Mouse (Mus musculus) intestine, embryonic 14.5 days (tissue): ENCODE data around the gene Tmem110. TPM values are rescaled to one million over a fixed set of nuclear protein-coding genes. Genes with fewer than 3 reads are reported as not detected.

ENCODE experiments used
- ATAC-seq: fragments of 200-750 bp; cut with Nextera tagmentation; replicated peaks from 2 replicates; pipeline ENCODE4 v1.8.0; 2017; ENCODE audit warnings: low read depth, moderate number of reproducible peaks, moderate TSS enrichment, moderate library complexity; ENCODE audit not compliant: low FRiP score, low TSS enrichment
- DNase-seq: peaks from one replicate; pipeline ENCODE4 v3.0.0-alpha.2; 2018; ENCODE audit warnings: low spot score
- H3K27ac ChIP-seq: fragments of 300-500 bp; sonication (generic); 2 replicates; pipeline ENCODE4 v1.5.1; 2014; ENCODE audit warnings: low read depth, mild to moderate bottlenecking, control low read depth
- H3K27me3 ChIP-seq: fragments of 300-500 bp; sonication (generic); replicated peaks from 2 replicates; pipeline ENCODE4 v1.6.1; 2014; ENCODE audit warnings: low read length, control low read depth; ENCODE audit not compliant: control insufficient read depth, insufficient read depth
- H3K36me3 ChIP-seq: fragments of 300-500 bp; sonication (generic); 2 replicates; pipeline ENCODE4 v1.6.1; 2014; ENCODE audit warnings: low read length, control low read depth; ENCODE audit not compliant: control insufficient read depth, insufficient read depth
- H3K4me1 ChIP-seq: fragments of 300-500 bp; sonication (generic); replicated peaks from 2 replicates; pipeline ENCODE4 v1.6.1; 2014; ENCODE audit warnings: low read length, control low read depth, mixed read lengths; ENCODE audit not compliant: control insufficient read depth, insufficient read depth
- H3K4me2 ChIP-seq: fragments of 300-500 bp; sonication (generic); 2 replicates; pipeline ENCODE4 v1.6.1; 2014; ENCODE audit warnings: low read length
- H3K4me3 ChIP-seq: fragments of 300-500 bp; sonication (generic); 2 replicates; pipeline ENCODE4 v1.5.1; 2014; ENCODE audit warnings: low read depth, low read length, control low read depth, mixed read lengths
- H3K9ac ChIP-seq: fragments of 300-500 bp; sonication (generic); 2 replicates; pipeline ENCODE4 v1.6.1; 2014; ENCODE audit warnings: mild to moderate bottlenecking, low read length
- H3K9me3 ChIP-seq: fragments of 300-500 bp; sonication (generic); 2 replicates; pipeline ENCODE4 v1.6.1; 2016; ENCODE audit warnings: low read length, control low read depth; ENCODE audit not compliant: control insufficient read depth
- WGBS: fragments of 180-500 bp; shearing (Covaris S2); extraction: QIAGEN DNeasy Blood & Tissue Kit; methylation state at CpG from one replicate; pipeline ENCODE4 v1.1.7; 2014; 5-methylcytosine and 5-hydroxymethylcytosine counted together
- polyA plus RNA-seq: library from polyadenylated mRNA; unstranded; fragments of >200 nt; fragmentation: Nextera tagmentation; extraction: Ambion mirVana; gene quantifications from 2 replicates; pipeline ENCODE4 v1.2.1, GENCODE M21; 2014

Gene Tmem110
- polyA plus RNA-seq, 1 experiment from 2014 or later = 24.9 TPM

- Histone ChIP-seq H3K9ac (peak overlapping the region; percentile 81), H3K27ac (peak overlapping the region; percentile 62; the same call in 1 of the 2 replicates), H3K36me3 (no peaks in the 10 kb centered on the region), H3K9me3 (no peaks in the 10 kb centered on the region), H3K4me3 (peak overlapping the region; percentile 83), H3K4me1 (peaks cover 33% of the 10 kb centered on the region), H3K4me2 (peak overlapping the region; percentile 88), H3K27me3 (no peaks in the 10 kb centered on the region)
- ATAC-seq (peak; percentile 47), DNase-seq (no peak)
- WGBS = 19% methylated on average over 17 of the region's 17 CpGs
These were observed 1.1 kb downstream of the Tmem110 start for GRCm38 (mm10) chr14:30826174-30827140.

- no peak overlapping the region for H3K27ac ChIP-seq
- H3K4me2 ChIP-seq = no peak overlapping the region
- H3K27me3 ChIP-seq = no peaks in the 10 kb centered on the region
- WGBS = 72% methylated on average over 4 of the region's 4 CpGs
- no peak for ATAC-seq
- H3K9ac ChIP-seq = no peak overlapping the region
- DNase-seq = no peak
- H3K9me3 ChIP-seq = no peaks in the 10 kb centered on the region
- H3K4me1 ChIP-seq = peaks cover 36% of the 10 kb centered on the region
- no peaks in the 10 kb centered on the region for H3K36me3 ChIP-seq
- no peak overlapping the region for H3K4me3 ChIP-seq
These were observed 2.1 kb downstream of the Tmem110 start for GRCm38 (mm10) chr14:30827480-30827879.

DNA sequence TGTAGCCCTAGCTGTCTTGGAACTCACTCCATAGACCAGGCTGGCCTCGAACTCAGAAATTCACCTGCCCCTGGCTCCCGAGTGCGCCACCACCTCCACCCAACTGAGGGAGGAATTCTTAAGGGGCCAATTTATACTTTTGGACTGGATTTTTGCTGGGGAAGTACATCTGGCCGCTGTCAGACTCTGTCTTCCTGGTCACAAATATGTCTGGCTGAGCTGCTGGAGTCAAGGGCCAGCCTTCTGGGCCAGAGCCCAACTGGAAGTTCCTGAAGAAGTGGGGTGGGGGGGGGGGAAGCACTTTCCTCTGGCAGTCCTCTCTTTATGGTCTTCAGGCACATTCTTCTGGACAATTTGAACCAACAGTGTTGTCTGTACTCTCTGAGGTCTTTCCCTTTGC is 2.7 kb downstream of the Tmem110 start:
- no peaks in the 10 kb centered on the region for H3K36me3 ChIP-seq
- H3K4me3 ChIP-seq = no peak overlapping the region
- no peak overlapping the region for H3K9ac ChIP-seq
- H3K4me2 ChIP-seq = no peak overlapping the region
- DNase-seq = no peak
- no peak for ATAC-seq
- H3K4me1 ChIP-seq = peaks cover 36% of the 10 kb centered on the region
- H3K27me3 ChIP-seq = no peaks in the 10 kb centered on the region
- no peaks in the 10 kb centered on the region for H3K9me3 ChIP-seq
- no peak overlapping the region for H3K27ac ChIP-seq
- 71% methylated on average over 4 of the region's 4 CpGs for WGBS

- 63% methylated on average over 11 of the region's 11 CpGs for WGBS
- H3K4me2 ChIP-seq = no peak overlapping the region
These were observed 3.5 kb downstream of the Tmem110 start for GRCm38 (mm10) chr14:30828635-30829460.

DNA sequence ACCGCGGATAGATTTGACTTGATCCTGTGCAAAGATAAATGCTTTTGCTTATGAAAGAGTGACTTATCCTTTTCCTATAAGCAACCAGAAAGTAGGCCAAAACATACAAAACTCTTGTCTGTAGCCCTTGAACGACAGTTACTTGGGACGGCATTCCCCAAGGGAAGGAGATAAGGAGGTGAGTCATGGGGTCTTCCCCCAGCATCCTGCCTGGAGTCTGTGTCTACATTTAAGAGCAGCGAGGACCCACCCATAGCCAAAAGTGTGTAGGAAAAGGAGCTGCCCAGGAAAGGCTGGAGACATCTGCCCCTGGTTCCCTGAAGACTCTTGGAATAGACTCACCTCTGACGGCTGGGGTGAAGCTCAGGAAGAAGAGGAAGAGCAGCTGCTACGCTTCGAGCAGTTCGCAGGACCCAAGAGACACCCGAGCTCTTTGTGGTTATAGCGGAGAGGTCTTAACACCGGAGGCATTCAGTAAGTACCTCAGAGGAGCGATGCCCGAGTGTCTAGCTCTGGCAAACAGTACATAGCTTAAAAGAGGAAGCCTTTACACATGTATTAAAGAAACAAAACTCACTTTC is 12.1 kb downstream of the Tmem110 start:
- Histone ChIP-seq H3K9me3 (no peaks in the 10 kb centered on the region), H3K36me3 (peaks cover 17% of the 10 kb centered on the region; the same call in 1 of the 2 replicates), H3K4me3 (no peak overlapping the region), H3K27ac (no peak overlapping the region), H3K4me1 (no peaks in the 10 kb centered on the region), H3K9ac (no peak overlapping the region), H3K4me2 (no peak overlapping the region), H3K27me3 (no peaks in the 10 kb centered on the region)
- 90% methylated on average over 14 of the region's 14 CpGs for WGBS
- DNase-seq (no peak), ATAC-seq (no peak)

More at GRCm38 (mm10) chr14:30828635-30829460, 3.5 kb downstream of the Tmem110 start:
- Histone ChIP-seq H3K9ac (no peak overlapping the region), H3K27ac (no peak overlapping the region), H3K27me3 (no peaks in the 10 kb centered on the region), H3K4me3 (no peak overlapping the region), H3K4me1 (peaks cover 36% of the 10 kb centered on the region), H3K36me3 (no peaks in the 10 kb centered on the region), H3K9me3 (no peaks in the 10 kb centered on the region)
- DNase-seq (no peak), ATAC-seq (no peak)

DNA sequence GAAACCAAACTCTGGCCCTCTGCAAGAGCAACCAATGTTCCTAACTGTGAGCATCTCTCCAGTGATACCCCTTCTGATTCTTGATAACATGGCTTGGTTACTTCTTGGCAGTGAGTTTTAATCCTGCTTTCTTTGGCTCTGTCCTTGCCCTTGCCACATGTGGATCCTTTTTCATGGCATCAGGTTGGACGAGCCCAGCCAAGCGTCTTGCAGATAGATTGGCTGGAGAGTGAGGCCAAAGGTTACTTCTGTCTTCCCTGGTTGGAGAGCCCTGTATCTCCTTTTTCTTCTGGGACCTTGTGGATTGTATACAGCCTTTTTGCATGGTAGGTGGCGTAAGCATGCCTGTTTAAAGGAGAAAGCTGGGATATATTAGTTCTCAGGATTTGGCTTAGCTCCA is 18.3 kb downstream of the Tmem110 start:
- Histone ChIP-seq H3K27me3 (no peaks in the 10 kb centered on the region), H3K36me3 (0 out of 2 replicates have a peak, but pooled peaks cover 5% of the 10 kb centered on the region), H3K9me3 (no peaks in the 10 kb centered on the region), H3K4me2 (no peak overlapping the region), H3K4me3 (no peak overlapping the region), H3K27ac (no peak overlapping the region), H3K4me1 (no peaks in the 10 kb centered on the region), H3K9ac (no peak overlapping the region)
- ATAC-seq = no peak
- no peak for DNase-seq
- 91% methylated on average over 3 of the region's 3 CpGs for WGBS

DNA sequence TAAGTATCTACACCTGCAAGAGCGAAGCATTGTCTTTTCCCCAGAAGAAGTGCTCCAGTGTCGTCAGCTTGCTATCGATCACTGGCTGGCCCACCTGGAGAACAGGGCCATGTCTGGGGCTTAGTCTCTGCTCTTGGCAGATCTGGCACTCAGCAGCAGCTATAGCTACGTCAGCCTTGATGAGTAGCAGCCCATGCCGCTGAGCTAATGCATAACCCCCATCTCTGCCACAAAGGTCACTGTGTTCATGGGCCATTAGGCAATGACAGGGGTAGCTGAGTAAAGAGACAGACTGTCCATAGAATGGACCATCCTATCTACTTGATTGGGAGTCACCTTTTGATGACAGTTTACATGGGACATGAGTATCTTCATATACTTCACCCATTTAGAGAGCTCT is 25.1 kb downstream of the Tmem110 start:
- ATAC-seq (no peak), DNase-seq (no peak)
- no peak overlapping the region for H3K4me2 ChIP-seq
- H3K36me3 ChIP-seq = peaks cover 4% of the 10 kb centered on the region; the same call in 1 of the 2 replicates
- H3K27me3 ChIP-seq = no peaks in the 10 kb centered on the region
- no peak overlapping the region for H3K4me3 ChIP-seq
- no peaks in the 10 kb centered on the region for H3K9me3 ChIP-seq
- H3K27ac ChIP-seq = no peak overlapping the region
- 88% methylated on average over 5 of the region's 5 CpGs for WGBS
- H3K9ac ChIP-seq = no peak overlapping the region
- H3K4me1 ChIP-seq = no peaks in the 10 kb centered on the region

DNA sequence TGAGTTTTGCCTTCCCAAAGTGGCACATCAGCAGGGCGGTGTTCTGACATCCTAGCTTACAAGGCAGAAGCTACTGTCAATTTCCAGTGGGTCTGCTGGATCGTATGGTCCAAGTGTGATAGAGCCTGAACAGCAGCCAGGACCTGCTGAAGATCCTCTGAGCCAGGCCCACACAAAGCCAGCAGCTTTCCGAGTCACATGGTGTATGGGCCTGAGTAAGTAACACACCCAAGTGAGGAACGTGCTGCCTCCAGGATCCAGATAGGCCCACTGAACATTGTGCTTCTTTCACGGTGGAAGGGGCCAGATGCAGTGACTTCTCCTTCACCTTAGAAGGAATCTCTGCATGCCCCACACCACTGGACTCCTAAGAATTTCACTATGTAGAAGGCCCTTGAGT is 26.9 kb downstream of the Tmem110 start:
- H3K9me3 ChIP-seq = no peaks in the 10 kb centered on the region
- H3K36me3 ChIP-seq = peaks cover 6% of the 10 kb centered on the region; the same call in 1 of the 2 replicates
- H3K27ac ChIP-seq = no peak overlapping the region
- H3K4me2 ChIP-seq = no peak overlapping the region
- no peak overlapping the region for H3K4me3 ChIP-seq
- no peak overlapping the region for H3K9ac ChIP-seq
- DNase-seq = no peak
- 93% methylated on average over 5 of the region's 5 CpGs for WGBS
- ATAC-seq = no peak
- H3K4me1 ChIP-seq = no peaks in the 10 kb centered on the region
- no peaks in the 10 kb centered on the region for H3K27me3 ChIP-seq
